Mouse (Mus musculus): ENCODE results near the gene Trim5. TPM values are rescaled to one million over a fixed set of nuclear protein-coding genes. Genes with fewer than 3 reads are reported as not detected.
A peak's percentile ranks its signal among the peaks of the same experiment; 100 is the strongest.
"Not testable (repeated sequence)": the region's sequence is repeated elsewhere in the genome, so short reads cannot be mapped to it uniquely, and the experiment has no call there.

Trim5 gene
- polyA plus RNA-seq (2015; fragmentation: Nextera tagmentation; extraction: Ambion mirVana): 0.08 and 0.14 TPM in 2 replicates

DNA sequence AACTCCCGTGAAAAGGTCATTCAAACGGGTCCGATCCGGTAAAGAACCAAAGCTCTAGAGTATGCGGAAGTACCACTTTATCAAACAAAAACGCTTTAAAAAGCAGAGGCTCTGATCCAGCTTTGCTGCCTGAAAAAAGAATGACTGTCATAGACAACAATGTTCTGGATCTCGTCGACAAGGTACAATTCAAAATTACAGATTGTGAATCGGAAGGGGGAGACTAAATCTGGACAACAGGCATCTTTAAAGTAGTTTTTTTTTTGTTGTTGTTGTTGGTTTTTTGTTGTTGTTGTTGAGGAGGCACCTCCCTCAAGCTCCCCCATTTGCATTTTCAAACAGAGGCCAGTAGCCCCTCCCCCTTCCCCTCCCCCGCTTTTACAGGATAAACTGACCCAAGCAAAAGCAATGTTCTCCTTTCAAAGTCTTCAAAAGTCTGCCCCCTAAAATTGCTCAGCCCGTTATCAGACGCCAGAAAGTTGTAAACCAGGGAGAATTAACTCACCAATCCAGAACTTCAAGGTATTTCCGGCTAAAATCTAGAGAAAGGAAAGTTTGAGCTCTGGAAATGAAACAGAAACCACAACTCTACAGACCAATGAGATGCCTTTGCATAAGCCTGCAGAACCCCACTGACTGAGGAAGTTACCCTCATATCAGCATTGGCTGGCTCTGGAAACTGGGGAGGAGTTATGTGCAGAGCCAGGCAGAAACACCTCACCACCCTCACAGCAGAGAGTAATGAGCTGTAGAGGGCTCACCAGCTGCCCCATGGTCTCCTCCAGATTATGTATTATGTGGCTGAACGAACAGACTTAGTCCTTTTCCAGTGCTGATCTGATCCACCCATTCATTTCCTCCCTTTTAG, at the start of gene Trim5:
Gene Trim5, minus strand, starts transcription at position 519 of the 868 bp plus-strand sequence.
- not testable (repeated sequence) for H3K9me3 ChIP-seq; H3K4me1 ChIP-seq (replicated peaks); H3K4me2 ChIP-seq; H3K4me3 ChIP-seq; H3K9ac ChIP-seq; H3K27me3 ChIP-seq; H3K27ac ChIP-seq (replicated peaks); H3K36me3 ChIP-seq; ATAC-seq (ENCODE audit: low read depth)
- 48% methylated on average over 14 of the region's 14 CpGs for WGBS

GRCm38 (mm10) chr7:104335547-104335946, 47.7 kb upstream of the Trim5 start:
- 93% methylated on average over 3 of the region's 3 CpGs for WGBS
- H3K4me3 ChIP-seq; ATAC-seq (ENCODE audit: low read depth): not testable (repeated sequence)

DNA sequence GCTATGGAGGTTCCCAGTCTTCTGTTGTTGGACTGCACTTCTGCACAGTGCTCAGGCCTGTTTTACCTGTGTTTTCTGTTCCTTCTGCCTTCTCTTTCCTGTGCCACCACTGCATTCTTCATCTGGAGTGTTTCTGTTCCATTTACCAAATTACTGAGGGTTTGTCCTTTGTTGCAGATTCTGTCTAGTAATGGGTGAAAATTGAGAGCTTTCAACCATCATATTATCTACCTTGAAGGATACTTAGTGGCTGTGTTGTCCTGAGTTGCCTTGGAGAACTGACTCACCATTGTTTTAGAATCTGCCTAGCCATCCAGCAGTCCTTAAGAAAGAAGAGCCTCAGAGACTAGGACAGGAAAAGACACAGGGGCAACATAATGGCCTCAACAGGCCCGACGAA, 41.3 kb upstream of the Trim5 start, which contains the start of gene Trim34b:
Gene Trim34b, plus strand, starts transcription at position 301 of the 400 bp plus-strand sequence.
- H3K27me3 ChIP-seq; H3K4me3 ChIP-seq; H3K4me2 ChIP-seq; H3K9ac ChIP-seq; H3K27ac ChIP-seq (replicated peaks); ATAC-seq (ENCODE audit: low read depth); H3K9me3 ChIP-seq; H3K4me1 ChIP-seq (replicated peaks); H3K36me3 ChIP-seq: not testable (repeated sequence)
- WGBS: 95% methylated on average over 2 of the region's 2 CpGs

More at GRCm38 (mm10) chr7:104335547-104335946, 47.7 kb upstream of the Trim5 start:
- H3K4me1 ChIP-seq (replicated peaks); H3K27ac ChIP-seq (replicated peaks); H3K4me2 ChIP-seq; H3K27me3 ChIP-seq; H3K9me3 ChIP-seq; H3K9ac ChIP-seq; H3K36me3 ChIP-seq: not testable (repeated sequence)

DNA sequence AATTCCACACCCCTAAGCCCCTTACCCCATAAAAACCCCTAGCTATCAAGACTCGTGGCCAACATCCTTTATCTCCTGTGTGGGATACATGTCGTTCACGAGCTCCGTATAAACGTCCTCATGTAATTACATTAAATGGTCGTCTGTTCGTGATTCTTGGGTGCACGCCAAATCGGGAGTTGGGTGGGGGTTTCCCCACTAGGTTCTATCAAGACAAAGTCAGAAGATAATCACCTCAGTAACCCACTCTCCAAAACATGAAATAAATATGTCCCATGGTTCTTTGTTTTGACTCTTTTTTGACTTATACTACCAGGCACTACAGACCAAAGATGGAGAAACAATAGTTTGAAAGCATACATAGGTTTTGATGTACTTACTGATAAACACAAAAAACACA, 34.1 kb upstream of the Trim5 start:
- Histone ChIP-seq H3K9ac (no peak overlapping the region), H3K4me1 (replicated peaks) (no peaks in the 10 kb centered on the region), H3K27ac (replicated peaks) (no peak overlapping the region), H3K27me3 (no peaks in the 10 kb centered on the region), H3K36me3 (no peaks in the 10 kb centered on the region), H3K4me3 (no peak overlapping the region), H3K4me2 (no peak overlapping the region), H3K9me3 (no peaks in the 10 kb centered on the region)
- 88% methylated on average over 9 of the region's 9 CpGs for WGBS
- no peak for ATAC-seq (ENCODE audit: low read depth)

GRCm38 (mm10) chr7:104315369-104316080, 27.6 kb upstream of the Trim5 start, which contains the start of gene Trim12a:
Gene Trim12a, minus strand, starts transcription at chr7:104315466.
- Histone ChIP-seq H3K4me2 (peak within 1 kb of the TSS; percentile 38), H3K4me3 (peak within 1 kb of the TSS; percentile 31)
- not testable (repeated sequence) for H3K9me3 ChIP-seq; H3K27ac ChIP-seq (replicated peaks); H3K4me1 ChIP-seq (replicated peaks); H3K9ac ChIP-seq; ATAC-seq (ENCODE audit: low read depth); H3K27me3 ChIP-seq; H3K36me3 ChIP-seq
- WGBS: 31% methylated on average over 4 of the region's 4 CpGs

DNA sequence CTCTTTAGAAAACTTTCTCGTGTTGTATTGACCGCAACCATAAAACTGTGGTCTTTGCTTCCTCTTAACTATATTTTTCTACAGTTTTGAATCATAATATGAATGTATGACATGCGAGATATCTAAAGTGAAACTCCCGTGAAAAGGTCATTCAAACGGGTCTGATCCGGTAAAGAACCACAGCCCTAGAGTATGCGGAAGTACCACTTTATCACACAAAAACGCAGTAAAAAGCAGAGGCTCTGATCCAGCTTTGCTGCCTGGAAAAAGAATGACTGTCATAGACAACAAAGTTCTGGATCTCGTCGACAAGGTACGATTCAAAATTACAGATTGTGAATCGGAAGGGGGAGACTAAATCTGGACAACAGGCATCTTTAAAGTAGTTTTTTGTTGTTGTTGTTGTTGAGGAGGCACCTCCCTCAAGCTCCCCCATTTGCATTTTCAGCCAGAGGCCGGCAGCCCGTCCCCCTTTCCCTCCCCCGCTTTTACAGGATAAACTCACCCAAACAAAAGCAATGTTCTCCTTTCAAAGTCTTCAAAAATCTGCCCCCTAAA, 27.0 kb upstream of the Trim5 start:
- H3K4me2 ChIP-seq: peak overlapping the region; percentile 38
- H3K4me3 ChIP-seq: peak overlapping the region; percentile 31
- no peak overlapping the region for H3K27ac ChIP-seq (replicated peaks)
- no peaks in the 10 kb centered on the region for H3K27me3 ChIP-seq
- H3K9me3 ChIP-seq: no peaks in the 10 kb centered on the region
- 19% methylated on average over 15 of the region's 15 CpGs for WGBS
- no peak overlapping the region for H3K9ac ChIP-seq
- no peaks in the 10 kb centered on the region for H3K36me3 ChIP-seq
- H3K4me1 ChIP-seq (replicated peaks): no peaks in the 10 kb centered on the region; the same call in 1 of the 2 replicates
- ATAC-seq (ENCODE audit: low read depth): no peak

- Histone ChIP-seq H3K27me3 (no peaks in the 10 kb centered on the region), H3K27ac (replicated peaks) (no peak overlapping the region), H3K36me3 (no peaks in the 10 kb centered on the region), H3K4me2 (no peak overlapping the region), H3K9ac (no peak overlapping the region), H3K4me1 (replicated peaks) (no peaks in the 10 kb centered on the region), H3K4me3 (no peak overlapping the region), H3K9me3 (no peaks in the 10 kb centered on the region)
- no peak for ATAC-seq (ENCODE audit: low read depth)
- WGBS: 82% methylated on average over 5 of the region's 5 CpGs
Measured at GRCm38 (mm10) chr7:104291638-104292400, 3.9 kb upstream of the Trim5 start.

GRCm38 (mm10) chr7:104290641-104291040, 2.7 kb upstream of the Trim5 start:
- 88% methylated on average over 1 of the region's 1 CpGs for WGBS
- Histone ChIP-seq H3K36me3 (no peaks in the 10 kb centered on the region), H3K9me3 (no peaks in the 10 kb centered on the region)

DNA sequence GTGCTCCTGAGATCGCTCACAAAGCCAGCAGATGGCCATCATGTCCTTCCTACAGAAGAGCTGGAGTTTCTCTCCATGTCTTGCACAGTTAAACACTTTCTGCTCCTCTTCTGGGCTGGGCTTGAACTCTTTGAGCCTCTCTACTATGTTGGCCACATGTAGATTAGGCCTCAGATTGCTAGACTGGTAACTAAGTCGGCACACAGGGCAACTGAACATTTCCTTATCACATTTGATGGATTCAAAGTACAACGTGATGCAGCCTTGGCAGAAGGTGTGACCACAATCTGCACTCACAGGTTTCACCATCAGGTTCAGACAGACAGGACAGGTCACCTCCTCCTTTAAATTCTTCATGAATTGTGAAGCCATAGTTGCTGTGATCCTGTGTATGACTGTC, 8.5 kb downstream of the Trim5 start:
- not testable (repeated sequence) for H3K9ac ChIP-seq; H3K9me3 ChIP-seq; H3K36me3 ChIP-seq; H3K4me1 ChIP-seq (replicated peaks); H3K4me2 ChIP-seq; H3K27me3 ChIP-seq; H3K27ac ChIP-seq (replicated peaks); ATAC-seq (ENCODE audit: low read depth); H3K4me3 ChIP-seq
- whole genome bisulfite sequencing: 85% methylated on average over 3 of the region's 3 CpGs

More at GRCm38 (mm10) chr7:104290641-104291040, 2.7 kb upstream of the Trim5 start:
- Histone ChIP-seq H3K9ac (no peak overlapping the region), H3K27me3 (no peaks in the 10 kb centered on the region), H3K4me3 (no peak overlapping the region), H3K4me1 (replicated peaks) (no peaks in the 10 kb centered on the region), H3K4me2 (no peak overlapping the region), H3K27ac (replicated peaks) (no peak overlapping the region)
- ATAC-seq (ENCODE audit: low read depth): no peak

DNA sequence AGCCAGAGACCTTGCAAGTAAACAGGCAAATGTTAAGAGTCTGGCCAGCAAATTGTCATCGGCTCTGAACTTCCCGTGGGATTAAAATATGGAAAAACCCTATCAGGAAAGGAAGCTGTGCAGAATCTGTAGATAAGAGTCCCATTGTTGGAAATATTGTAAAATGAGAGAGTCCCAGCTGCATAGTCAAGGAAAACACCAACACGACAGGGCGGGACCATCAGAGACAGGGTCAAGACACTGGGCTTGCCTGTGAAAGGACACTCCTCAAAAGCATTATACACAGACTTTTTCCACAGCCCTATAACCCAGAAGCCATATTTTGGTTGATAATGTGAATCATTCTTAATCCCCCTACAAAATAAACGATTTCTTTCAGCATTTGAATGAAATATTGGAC, 22.6 kb downstream of the Trim5 start:
- not testable (repeated sequence) for H3K9me3 ChIP-seq; H3K4me1 ChIP-seq (replicated peaks); H3K4me2 ChIP-seq; H3K9ac ChIP-seq; ATAC-seq (ENCODE audit: low read depth); H3K4me3 ChIP-seq; H3K27me3 ChIP-seq; H3K27ac ChIP-seq (replicated peaks); H3K36me3 ChIP-seq
- WGBS: 89% methylated on average over 5 of the region's 5 CpGs

- ATAC-seq (ENCODE audit: low read depth); H3K27ac ChIP-seq (replicated peaks); H3K27me3 ChIP-seq; H3K9me3 ChIP-seq; H3K4me3 ChIP-seq; H3K4me2 ChIP-seq; H3K9ac ChIP-seq; H3K4me1 ChIP-seq (replicated peaks); H3K36me3 ChIP-seq: not testable (repeated sequence)
- WGBS: 85% methylated on average over 4 of the region's 4 CpGs
Measured at GRCm38 (mm10) chr7:104260380-104260779, 27.5 kb downstream of the Trim5 start.
